Mouse (Mus musculus): ENCODE results near the gene Filip1l. TPM values are rescaled to one million over a fixed set of nuclear protein-coding genes. Genes with fewer than 3 reads are reported as not detected.
A peak's percentile ranks its signal among the peaks of the same experiment; 100 is the strongest.

Filip1l gene
- polyA plus RNA-seq, 1 experiment from 2014 or later: 30.4 TPM

- DNase-seq (ENCODE audit: low spot score) (no peak), ATAC-seq (replicated peaks; ENCODE audit: low FRiP score, low read depth) (0 out of 2 replicates have a peak, but pooled peaks have one; percentile 52)
- H3K27me3 ChIP-seq (ENCODE audit: insufficient read depth, low read length): no peaks in the 10 kb centered on the region
- no peak overlapping the region for H3K9ac ChIP-seq (ENCODE audit: low read depth, low read length)
- WGBS: 81% methylated on average over 8 of the region's 8 CpGs
- H3K4me2 ChIP-seq (ENCODE audit: low read length): no peak overlapping the region
- H3K4me3 ChIP-seq (replicated peaks; ENCODE audit: low read depth, low read length): no peak overlapping the region
- no peak for TF ChIP-seq CTCF (IDR thresholded peaks at IDR 0.05; ENCODE audit: low read depth)
- H3K9me3 ChIP-seq (replicated peaks; ENCODE audit: low read length): no peaks in the 10 kb centered on the region
- H3K36me3 ChIP-seq (ENCODE audit: insufficient read depth, low read length): no peaks in the 10 kb centered on the region
- H3K27ac ChIP-seq: no peak overlapping the region
- no peaks in the 10 kb centered on the region for H3K4me1 ChIP-seq (replicated peaks; ENCODE audit: insufficient read depth, low read length)
Observed at GRCm38 (mm10) chr16:57454106-57454763, 101.3 kb downstream of the Filip1l start.

- Histone ChIP-seq H3K9ac (ENCODE audit: low read depth, low read length) (no peak overlapping the region), H3K27ac (no peak overlapping the region), H3K27me3 (ENCODE audit: insufficient read depth, low read length) (no peaks in the 10 kb centered on the region), H3K4me3 (replicated peaks; ENCODE audit: low read depth, low read length) (no peak overlapping the region), H3K4me2 (ENCODE audit: low read length) (no peak overlapping the region), H3K9me3 (replicated peaks; ENCODE audit: low read length) (no peaks in the 10 kb centered on the region), H3K4me1 (replicated peaks; ENCODE audit: insufficient read depth, low read length) (no peaks in the 10 kb centered on the region), H3K36me3 (ENCODE audit: insufficient read depth, low read length) (no peaks in the 10 kb centered on the region)
- TF ChIP-seq CTCF (IDR thresholded peaks at IDR 0.05; ENCODE audit: low read depth): no peak
- DNase-seq (ENCODE audit: low spot score) (no peak), ATAC-seq (replicated peaks; ENCODE audit: low FRiP score, low read depth) (no peak)
- WGBS: 69% methylated on average over 3 of the region's 3 CpGs
Observed at GRCm38 (mm10) chr16:57455573-57455972, 102.7 kb downstream of the Filip1l start.

GRCm38 (mm10) chr16:57456003-57456402, 103.1 kb downstream of the Filip1l start:
- Histone ChIP-seq H3K27me3 (ENCODE audit: insufficient read depth, low read length) (no peaks in the 10 kb centered on the region), H3K27ac (no peak overlapping the region), H3K4me3 (replicated peaks; ENCODE audit: low read depth, low read length) (no peak overlapping the region), H3K4me1 (replicated peaks; ENCODE audit: insufficient read depth, low read length) (no peaks in the 10 kb centered on the region), H3K9ac (ENCODE audit: low read depth, low read length) (no peak overlapping the region), H3K9me3 (replicated peaks; ENCODE audit: low read length) (no peaks in the 10 kb centered on the region), H3K4me2 (ENCODE audit: low read length) (no peak overlapping the region), H3K36me3 (ENCODE audit: insufficient read depth, low read length) (no peaks in the 10 kb centered on the region)
- 40% methylated on average over 2 of the region's 2 CpGs for WGBS
- no peak for TF ChIP-seq CTCF (IDR thresholded peaks at IDR 0.05; ENCODE audit: low read depth)
- ATAC-seq (replicated peaks; ENCODE audit: low FRiP score, low read depth) (no peak), DNase-seq (ENCODE audit: low spot score) (no peak)

GRCm38 (mm10) chr16:57465386-57465913, 112.6 kb downstream of the Filip1l start:
- no peak for ATAC-seq (replicated peaks; ENCODE audit: low FRiP score, low read depth)

GRCm38 (mm10) chr16:57469301-57469700, 116.4 kb downstream of the Filip1l start:
- Histone ChIP-seq H3K36me3 (ENCODE audit: insufficient read depth, low read length) (no peaks in the 10 kb centered on the region), H3K27ac (no peak overlapping the region), H3K9ac (ENCODE audit: low read depth, low read length) (no peak overlapping the region), H3K4me3 (replicated peaks; ENCODE audit: low read depth, low read length) (no peak overlapping the region), H3K27me3 (ENCODE audit: insufficient read depth, low read length) (no peaks in the 10 kb centered on the region), H3K9me3 (replicated peaks; ENCODE audit: low read length) (no peaks in the 10 kb centered on the region), H3K4me1 (replicated peaks; ENCODE audit: insufficient read depth, low read length) (0 out of 2 replicates have a peak, but pooled peaks cover 5% of the 10 kb centered on the region), H3K4me2 (ENCODE audit: low read length) (no peak overlapping the region)
- no peak for TF ChIP-seq CTCF (IDR thresholded peaks at IDR 0.05; ENCODE audit: low read depth)
- DNase-seq (ENCODE audit: low spot score) (no peak), ATAC-seq (replicated peaks; ENCODE audit: low FRiP score, low read depth) (no peak)
- 46% methylated on average over 4 of the region's 4 CpGs for WGBS

More at GRCm38 (mm10) chr16:57465386-57465913, 112.6 kb downstream of the Filip1l start:
- no peak overlapping the region for H3K4me3 ChIP-seq (replicated peaks; ENCODE audit: low read depth, low read length)
- no peaks in the 10 kb centered on the region for H3K27me3 ChIP-seq (ENCODE audit: insufficient read depth, low read length)
- H3K9ac ChIP-seq (ENCODE audit: low read depth, low read length): no peak overlapping the region
- no peak overlapping the region for H3K4me2 ChIP-seq (ENCODE audit: low read length)
- TF ChIP-seq CTCF (IDR thresholded peaks at IDR 0.05; ENCODE audit: low read depth): no peak
- no peaks in the 10 kb centered on the region for H3K4me1 ChIP-seq (replicated peaks; ENCODE audit: insufficient read depth, low read length)
- no peak overlapping the region for H3K27ac ChIP-seq
- no peaks in the 10 kb centered on the region for H3K9me3 ChIP-seq (replicated peaks; ENCODE audit: low read length)
- 88% methylated on average over 9 of the region's 9 CpGs for WGBS
- no peaks in the 10 kb centered on the region for H3K36me3 ChIP-seq (ENCODE audit: insufficient read depth, low read length)
- DNase-seq (ENCODE audit: low spot score): no peak

GRCm38 (mm10) chr16:57469869-57470268, 117.0 kb downstream of the Filip1l start:
- 0 out of 2 replicates have a peak, but pooled peaks cover 5% of the 10 kb centered on the region for H3K4me1 ChIP-seq (replicated peaks; ENCODE audit: insufficient read depth, low read length)
- no peak overlapping the region for H3K27ac ChIP-seq
- DNase-seq (ENCODE audit: low spot score) (no peak), ATAC-seq (replicated peaks; ENCODE audit: low FRiP score, low read depth) (no peak)
- no peaks in the 10 kb centered on the region for H3K36me3 ChIP-seq (ENCODE audit: insufficient read depth, low read length)
- no peaks in the 10 kb centered on the region for H3K27me3 ChIP-seq (ENCODE audit: insufficient read depth, low read length)
- no peaks in the 10 kb centered on the region for H3K9me3 ChIP-seq (replicated peaks; ENCODE audit: low read length)
- no peak for TF ChIP-seq CTCF (IDR thresholded peaks at IDR 0.05; ENCODE audit: low read depth)
- no peak overlapping the region for H3K4me3 ChIP-seq (replicated peaks; ENCODE audit: low read depth, low read length)
- H3K9ac ChIP-seq (ENCODE audit: low read depth, low read length): no peak overlapping the region
- WGBS: 86% methylated on average over 2 of the region's 2 CpGs
- no peak overlapping the region for H3K4me2 ChIP-seq (ENCODE audit: low read length)
